18 mouse cellular contexts compared by ENCODE assay signal in genomic region chr8:114063566-114063965, GRCm38 (mm10).
DNase-seq lines count a peak whose midpoint lies in the region; ATAC-seq and TF ChIP-seq lines count a peak whose summit lies in the region.
"Had no signal": no experiment of that assay in that cellular context is flagged by ENCODE, and none has a peak within 500 bp of the region (broad histone marks: within the 10 kb centered on the region; RNA-seq: fewer than 3 reads in every experiment).

No protein-coding gene starts in this region.

- H3K4me3 ChIP-seq in embryonic facial prominence, embryonic 11.5 days (ENCODE audit: low read depth, low read length) = no peak overlapping the region
- H3K4me3 ChIP-seq in embryonic facial prominence, embryonic 10.5 days = no peak overlapping the region
- H3K4me3 ChIP-seq in kidney, postnatal 0 days (replicated peaks; ENCODE audit: low read depth, low read length) = no peak overlapping the region
- no peak overlapping the region for H3K4me3 ChIP-seq in ES-E14 (ENCODE audit: insufficient read depth in 1 of 2, low read depth in 1 of 2, low read length in 2 of 2, poor library complexity in 1 of 2, severe bottlenecking in 1 of 2)
- no peak overlapping the region for H3K4me3 ChIP-seq in limb, embryonic 10.5 days
- H3K4me3 ChIP-seq: hindbrain, embryonic 12.5 days; limb, embryonic 13.5 days; midbrain, embryonic 13.5 days had no signal

- peak; percentile 61 for TF ChIP-seq CTCF in kidney, postnatal 0 days (IDR thresholded peaks at IDR 0.05; ENCODE audit: low read depth)

- H3K27ac ChIP-seq in embryonic facial prominence, embryonic 11.5 days (replicated peaks; ENCODE audit: low read depth, low read length) = no peak overlapping the region
- H3K27ac ChIP-seq in embryonic facial prominence, embryonic 10.5 days (replicated peaks) = no peak overlapping the region
- H3K27ac ChIP-seq in kidney, postnatal 0 days = no peak overlapping the region
- H3K27ac ChIP-seq in ES-E14 (ENCODE audit: insufficient read depth, low read depth, low read length, poor library complexity, severe bottlenecking) = no peak overlapping the region
- no peak overlapping the region for H3K27ac ChIP-seq in limb, embryonic 10.5 days
- H3K27ac ChIP-seq: hindbrain, embryonic 12.5 days; limb, embryonic 13.5 days; macrophage; midbrain, embryonic 13.5 days had no signal

- no peaks in the 10 kb centered on the region for H3K27me3 ChIP-seq in embryonic facial prominence, embryonic 11.5 days (ENCODE audit: control insufficient read depth, insufficient read depth, low read length)
- no peaks in the 10 kb centered on the region for H3K27me3 ChIP-seq in embryonic facial prominence, embryonic 10.5 days (replicated peaks; ENCODE audit: low read depth, poor library complexity, severe bottlenecking)
- H3K27me3 ChIP-seq in kidney, postnatal 0 days (ENCODE audit: insufficient read depth, low read length) = no peaks in the 10 kb centered on the region
- no peaks in the 10 kb centered on the region for H3K27me3 ChIP-seq in limb, embryonic 10.5 days (ENCODE audit: low read depth, poor library complexity, severe bottlenecking)
- H3K27me3 ChIP-seq: hindbrain, embryonic 12.5 days; midbrain, embryonic 13.5 days had no signal

- in situ Hi-C loops in ES-E14 (cut with MboI; ENCODE audit: low sequenced_read_pairs in 2 of 2, unreplicated experiment in 2 of 2) = loop anchor here in 1 of 2 experiments (10.0 kb wide), 1 partner anchor 399 kb away; no protein-coding TSS in a partner anchor

- H3K36me3 ChIP-seq in embryonic facial prominence, embryonic 11.5 days (replicated peaks; ENCODE audit: control insufficient read depth, insufficient read depth, low read depth, low read length) = no peaks in the 10 kb centered on the region
- H3K36me3 ChIP-seq in embryonic facial prominence, embryonic 10.5 days (replicated peaks) = no peaks in the 10 kb centered on the region
- H3K36me3 ChIP-seq in kidney, postnatal 0 days (ENCODE audit: insufficient read depth, low read length) = no peaks in the 10 kb centered on the region
- H3K36me3 ChIP-seq in ES-E14 (ENCODE audit: control insufficient read depth, insufficient read depth, low read length, poor library complexity, severe bottlenecking) = no peaks in the 10 kb centered on the region
- no peaks in the 10 kb centered on the region for H3K36me3 ChIP-seq in limb, embryonic 10.5 days
- H3K36me3 ChIP-seq: G1E; hindbrain, embryonic 12.5 days; limb, embryonic 13.5 days; midbrain, embryonic 13.5 days had no signal

- no peak for ATAC-seq in embryonic facial prominence, embryonic 11.5 days (replicated peaks; ENCODE audit: insufficient number of reproducible peaks, low FRiP score, low TSS enrichment, low read depth)
- no peak for ATAC-seq in kidney, postnatal 0 days (replicated peaks; ENCODE audit: low FRiP score, low read depth)
- ATAC-seq: activated CD4-positive, CD25-positive, alpha-beta regulatory T cell, adult 4 months; midbrain, embryonic 13.5 days had no signal

- peak; percentile 33 for DNase-seq in embryonic facial prominence, embryonic 11.5 days (ENCODE audit: low spot score)
- DNase-seq in embryonic facial prominence, embryonic 10.5 days (ENCODE audit: low spot score) = no peak
- DNase-seq in kidney, postnatal 0 days (ENCODE audit: low spot score) = peak; percentile 35
- DNase-seq in kidney, postnatal 25 days = no peak
- DNase-seq in ES-E14 (ENCODE audit: low read depth, low spot score) = peak; percentile 15
- peak; percentile 18 for DNase-seq in brain, adult 2 months (ENCODE audit: low read depth, low spot score)
- DNase-seq in limb, embryonic 10.5 days (ENCODE audit: low spot score) = no peak
- no peak for DNase-seq in layer of hippocampus, postnatal 14 days (ENCODE audit: low spot score in 2 of 2)
- DNase-seq: cerebellum, adult 11 months; kidney, adult 2 months; kidney, postnatal 4 days; thymus, adult 2 months had no signal

- H3K9ac ChIP-seq in embryonic facial prominence, embryonic 11.5 days (replicated peaks; ENCODE audit: low read length) = no peak overlapping the region
- no peak overlapping the region for H3K9ac ChIP-seq in kidney, postnatal 0 days (ENCODE audit: low read depth, low read length)
- H3K9ac ChIP-seq in ES-E14 (ENCODE audit: insufficient read depth, low read depth, low read length, poor library complexity, severe bottlenecking) = no peak overlapping the region
- H3K9ac ChIP-seq: hindbrain, embryonic 12.5 days; limb, embryonic 13.5 days; midbrain, embryonic 13.5 days had no signal

- no peak overlapping the region for H3K4me2 ChIP-seq in embryonic facial prominence, embryonic 11.5 days (ENCODE audit: low read depth, low read length)
- no peak overlapping the region for H3K4me2 ChIP-seq in kidney, postnatal 0 days (ENCODE audit: low read length)
- H3K4me2 ChIP-seq: hindbrain, embryonic 12.5 days; limb, embryonic 13.5 days; midbrain, embryonic 13.5 days had no signal

- no peaks in the 10 kb centered on the region for H3K4me1 ChIP-seq in embryonic facial prominence, embryonic 11.5 days (ENCODE audit: control insufficient read depth, insufficient read depth, low read length)
- H3K4me1 ChIP-seq in embryonic facial prominence, embryonic 10.5 days = no peaks in the 10 kb centered on the region
- H3K4me1 ChIP-seq in kidney, postnatal 0 days (replicated peaks; ENCODE audit: insufficient read depth, low read length) = no peaks in the 10 kb centered on the region
- H3K4me1 ChIP-seq in ES-E14 (ENCODE audit: control insufficient read depth in 2 of 2, insufficient read depth in 2 of 2, low read length in 2 of 2, poor library complexity in 1 of 2) = no peaks in the 10 kb centered on the region
- H3K4me1 ChIP-seq in limb, embryonic 10.5 days = no peaks in the 10 kb centered on the region
- H3K4me1 ChIP-seq: hindbrain, embryonic 12.5 days; limb, embryonic 13.5 days; midbrain, embryonic 13.5 days had no signal

- no peaks in the 10 kb centered on the region for H3K9me3 ChIP-seq in embryonic facial prominence, embryonic 11.5 days (replicated peaks; ENCODE audit: control insufficient read depth, low read length)
- no peaks in the 10 kb centered on the region for H3K9me3 ChIP-seq in embryonic facial prominence, embryonic 10.5 days
- no peaks in the 10 kb centered on the region for H3K9me3 ChIP-seq in kidney, postnatal 0 days (replicated peaks; ENCODE audit: low read length)
- no peaks in the 10 kb centered on the region for H3K9me3 ChIP-seq in ES-E14 (ENCODE audit: control insufficient read depth, insufficient read depth, low read depth, low read length)
- H3K9me3 ChIP-seq in limb, embryonic 10.5 days (replicated peaks) = no peaks in the 10 kb centered on the region
- H3K9me3 ChIP-seq: hindbrain, embryonic 12.5 days; limb, embryonic 13.5 days; midbrain, embryonic 13.5 days had no signal

TF ChIP-seq in ES-E14, 5 proteins besides CTCF, POLR2A, EP300 and RAD21:
- TF ChIP-seq MAFK (IDR thresholded peaks at IDR 0.05; ENCODE audit: insufficient read depth, low read depth, low read length) = no peak
- TF ChIP-seq HCFC1 (IDR thresholded peaks at IDR 0.05; ENCODE audit: borderline replicate concordance, insufficient read depth, low read length) = no peak
- no peak for TF ChIP-seq ZNF384 (IDR thresholded peaks at IDR 0.05; ENCODE audit: low read depth, low read length)
- no peak for TF ChIP-seq ZC3H11A (IDR thresholded peaks at IDR 0.05; ENCODE audit: borderline replicate concordance, low read depth, low read length)
- TF ChIP-seq CHD2 (IDR thresholded peaks at IDR 0.05; ENCODE audit: low read depth, low read length) = no peak

Comparison
In these comparisons a context has a peak if more than half of its experiments do, and no peak if none do; other contexts are left out.
1. DNase-seq: peak in embryonic facial prominence, embryonic 11.5 days (single experiment), kidney, postnatal 0 days (single experiment), ES-E14 (single experiment) and brain, adult 2 months (single experiment); none in embryonic facial prominence, embryonic 10.5 days (single experiment), kidney, postnatal 25 days (0 of 2), limb, embryonic 10.5 days (single experiment) and layer of hippocampus, postnatal 14 days (0 of 2).